Mouse (Mus musculus) adrenal gland, postnatal 4 days (tissue): ENCODE data around the gene 1700025F22Rik. TPM values are rescaled to one million over a fixed set of nuclear protein-coding genes. Genes with fewer than 3 reads are reported as not detected.
"Not testable (repeated sequence)": the region's sequence is repeated elsewhere in the genome, so short reads cannot be mapped to it uniquely, and the experiment has no call there.

Experiments
- DNase-seq, 2 experiments: peaks; one replicate each; pipeline ENCODE4 v3.0.0; 2021 to 2022; ENCODE audit warnings: low spot score in 2 of 2, mixed read lengths in 2 of 2
- long read RNA-seq, 2 experiments: library from polyadenylated mRNA; stranded (forward); transcript quantifications; one replicate each; pipeline ENCODE4 v2.0.0; 2021
- total RNA-seq, 2 experiments: library from RNA; stranded (reverse); gene quantifications; 2 replicates each; pipeline ENCODE4 v1.2.3; 2021

1700025F22Rik gene
- total RNA-seq, result not detected
- long read RNA-seq, experiment 1, result 0 reads
- long read RNA-seq, experiment 2, result 0 reads

DNA sequence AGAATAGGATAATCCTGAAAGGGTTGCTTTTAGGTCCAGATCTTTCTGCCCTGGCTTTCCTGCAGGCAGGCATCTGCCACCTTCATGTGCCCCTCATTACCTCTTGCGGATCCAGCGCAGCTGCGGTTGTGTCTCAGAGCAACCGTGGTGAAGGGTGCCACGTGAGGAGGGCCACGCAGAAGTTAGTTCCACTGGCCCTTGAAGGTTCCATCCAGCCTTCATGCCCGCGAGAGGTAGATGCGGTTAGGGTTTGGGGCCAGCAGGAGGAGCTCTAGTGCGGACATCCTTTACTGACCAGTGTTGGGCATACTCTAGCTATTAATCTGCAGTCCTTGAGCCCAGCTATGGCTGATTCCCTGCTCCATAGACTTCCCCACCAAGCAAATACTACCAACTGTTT, at the start of gene 1700025F22Rik:
1700025F22Rik (minus strand) TSS at position 149 of the 400 bp plus-strand sequence.
- DNase-seq, result peak in 1 of 2 experiments; percentile 3

DNA sequence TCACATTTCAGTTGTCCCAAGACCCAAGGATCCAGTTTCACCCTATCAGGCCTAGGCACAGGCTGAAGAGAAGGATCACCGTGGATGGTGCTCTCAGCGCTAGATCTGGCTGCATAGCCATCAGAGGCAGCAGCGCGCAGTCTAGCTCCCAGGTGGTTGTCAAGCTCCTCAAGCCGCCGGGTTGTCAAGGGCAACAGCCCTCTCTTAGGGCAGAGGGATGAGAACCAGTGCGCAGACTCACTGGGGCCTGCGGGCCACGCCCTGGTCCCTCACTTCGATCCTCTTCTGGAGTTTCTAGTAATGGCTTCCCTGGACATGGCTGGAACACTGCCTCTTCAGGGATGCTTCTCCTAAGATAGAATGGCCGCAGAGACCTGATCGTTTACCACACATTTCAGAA, 31.4 kb upstream of the 1700025F22Rik start, which contains the start of gene Ms4a13:
Ms4a13 (minus strand) TSS at position 192 of the 400 bp plus-strand sequence.
- DNase-seq, result no peak

DNA sequence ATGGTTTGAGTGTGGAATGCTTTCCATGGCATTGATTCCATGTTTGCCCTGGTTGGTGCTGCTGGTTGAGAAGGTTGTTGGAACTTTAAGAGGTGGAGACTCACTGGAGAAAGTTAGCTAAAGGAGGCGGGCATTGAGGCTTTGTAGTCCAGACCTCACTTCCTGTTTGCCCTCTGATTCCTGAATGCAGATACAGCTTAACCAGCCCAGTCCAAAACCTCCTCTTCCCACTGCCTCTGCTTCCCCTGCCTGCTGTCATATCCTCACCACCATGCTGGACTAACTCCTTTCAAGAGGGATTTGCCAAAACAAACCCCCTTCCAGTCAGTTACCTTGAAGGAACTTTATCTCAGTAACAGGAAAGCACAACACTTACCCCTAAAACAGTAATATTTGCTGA, 27.4 kb upstream of the 1700025F22Rik start:
- DNase-seq, result no peak

DNA sequence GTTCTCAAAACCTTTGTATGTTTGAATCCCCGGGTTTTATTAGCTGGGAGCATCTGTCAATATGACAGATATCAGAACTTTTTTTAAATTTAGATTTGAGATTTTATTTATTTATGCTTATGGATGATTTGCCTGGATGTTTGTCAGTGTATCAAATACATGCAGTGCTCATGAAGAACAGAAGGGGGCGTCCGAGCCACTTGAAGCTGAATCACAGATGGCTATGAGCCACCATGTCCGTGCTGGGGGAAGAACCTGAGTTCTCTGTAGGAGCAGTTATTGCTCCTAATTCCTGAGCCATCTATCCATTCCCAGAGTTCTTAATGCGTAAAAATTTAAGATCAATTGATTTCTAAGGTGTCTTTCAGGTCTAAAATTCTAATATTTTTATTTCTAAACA, 19.0 kb upstream of the 1700025F22Rik start:
- DNase-seq, result no peak

DNA sequence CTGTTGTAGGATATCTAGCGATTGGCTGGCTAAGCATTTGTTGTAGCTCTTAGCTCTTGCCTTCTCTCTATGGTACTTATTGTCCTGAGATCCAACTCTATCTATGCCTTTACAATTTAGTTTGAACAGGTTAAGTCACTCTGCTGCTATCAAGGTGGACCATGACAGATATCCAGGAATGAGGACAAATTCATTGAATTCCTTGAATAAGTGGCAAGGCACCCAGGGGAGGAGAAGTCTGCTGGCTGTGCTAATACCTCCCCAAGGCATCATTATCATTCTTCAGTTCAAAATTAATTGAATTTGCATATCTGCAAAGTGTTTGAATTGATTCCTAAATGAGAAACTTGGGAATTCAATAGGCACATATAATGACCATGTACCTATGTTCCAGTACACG, 12.3 kb upstream of the 1700025F22Rik start:
- DNase-seq, result no peak

DNA sequence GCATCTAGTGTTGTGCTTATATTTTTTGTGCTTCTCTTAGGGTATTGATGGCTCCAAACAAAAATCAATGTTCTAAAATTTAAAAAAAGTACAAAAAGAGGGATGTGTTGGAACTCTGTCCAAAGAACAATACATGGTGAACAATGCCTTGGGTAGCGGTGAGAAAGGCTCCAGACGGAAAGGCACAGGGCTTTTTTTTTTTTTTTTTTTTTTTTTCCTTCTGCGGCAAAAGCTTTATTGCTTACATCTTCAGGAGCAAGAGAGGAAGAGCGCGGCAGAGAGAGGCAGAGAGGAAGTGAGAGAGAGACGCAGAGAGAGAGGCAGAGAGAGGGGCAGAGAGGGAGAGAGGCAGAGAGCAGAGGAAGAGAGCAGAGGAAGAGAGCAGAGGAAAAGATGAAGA, 7.2 kb downstream of the 1700025F22Rik start:
- not testable (repeated sequence) for DNase-seq

DNA sequence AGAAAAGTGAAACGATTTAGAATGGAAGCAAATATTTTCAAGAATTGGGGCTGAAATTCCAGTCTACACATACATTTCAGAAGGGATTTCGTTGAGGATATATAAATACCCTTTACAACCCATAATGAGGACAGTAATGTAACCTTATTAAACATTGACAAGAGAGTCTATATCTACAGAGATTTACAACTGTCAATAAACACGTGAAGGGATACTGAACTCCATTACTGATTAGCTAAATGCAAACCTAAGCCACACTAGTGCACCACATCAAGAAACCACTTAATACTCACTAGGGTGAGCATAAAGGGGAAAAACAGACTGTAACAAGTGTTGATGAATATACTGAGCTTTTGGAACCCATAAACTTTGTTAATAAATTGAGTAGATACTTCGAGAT, 29.8 kb downstream of the 1700025F22Rik start:
- DNase-seq, result no peak

DNA sequence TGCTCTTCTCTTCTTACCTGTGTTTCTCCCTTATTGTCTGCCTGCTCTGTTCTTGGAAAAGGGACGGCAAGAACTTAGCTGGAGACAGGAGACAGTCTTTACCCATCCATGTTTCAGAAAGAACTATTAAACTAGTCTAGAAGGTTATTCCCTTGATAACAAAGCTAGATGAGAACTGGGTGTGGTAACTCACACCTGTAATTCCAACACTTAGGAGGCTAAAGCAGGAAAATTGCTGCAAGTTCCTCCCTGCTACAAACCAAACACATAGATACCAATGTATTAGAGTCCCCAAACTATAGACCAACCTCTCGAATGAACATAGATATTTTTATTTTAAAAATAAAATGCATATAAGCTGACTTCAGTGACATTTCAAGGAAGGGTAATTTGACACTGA, 30.3 kb downstream of the 1700025F22Rik start:
- no peak for DNase-seq

DNA sequence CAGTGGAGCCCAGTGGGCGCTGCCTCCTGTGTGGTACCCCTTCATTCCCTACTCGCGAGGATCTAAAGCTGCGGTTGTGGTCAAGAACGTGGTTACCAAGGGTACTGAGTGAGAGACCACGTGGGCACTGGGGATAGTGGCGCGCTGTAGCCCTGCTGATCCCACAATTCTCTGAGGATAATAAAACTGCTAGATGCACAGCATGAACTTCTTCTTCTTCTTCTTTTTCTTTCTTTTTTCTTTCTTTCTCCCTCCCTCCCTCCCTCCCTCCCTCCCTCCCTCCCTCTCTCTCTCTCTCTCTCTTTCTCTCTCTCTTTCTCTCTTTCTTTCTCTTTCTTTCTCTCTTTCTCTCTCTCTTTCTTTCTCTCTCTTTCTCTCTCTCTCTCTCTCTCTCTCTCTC, 34.3 kb downstream of the 1700025F22Rik start, which contains the start of gene 1700017D01Rik:
1700017D01Rik (minus strand) TSS at position 101 of the 400 bp plus-strand sequence.
- not testable (repeated sequence) for DNase-seq

DNA sequence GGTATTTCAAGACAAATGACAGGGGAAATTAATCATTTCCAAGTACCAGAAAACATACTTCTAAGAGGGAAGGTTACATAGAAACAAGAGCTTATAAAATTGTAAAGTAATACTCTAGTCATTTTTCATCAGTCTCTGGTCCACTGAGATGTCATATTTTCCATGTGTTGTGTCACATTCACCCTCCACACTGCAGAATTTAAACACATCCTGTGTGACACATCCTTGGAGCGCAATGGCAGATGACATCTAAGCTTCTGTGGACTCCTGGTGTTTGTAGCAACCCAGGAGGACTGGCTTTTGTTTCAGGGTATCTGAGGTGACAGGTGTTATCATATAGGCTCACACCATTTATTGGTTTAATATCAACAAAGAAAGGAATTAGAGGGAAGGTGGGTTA, 35.4 kb downstream of the 1700025F22Rik start:
- no peak for DNase-seq

DNA sequence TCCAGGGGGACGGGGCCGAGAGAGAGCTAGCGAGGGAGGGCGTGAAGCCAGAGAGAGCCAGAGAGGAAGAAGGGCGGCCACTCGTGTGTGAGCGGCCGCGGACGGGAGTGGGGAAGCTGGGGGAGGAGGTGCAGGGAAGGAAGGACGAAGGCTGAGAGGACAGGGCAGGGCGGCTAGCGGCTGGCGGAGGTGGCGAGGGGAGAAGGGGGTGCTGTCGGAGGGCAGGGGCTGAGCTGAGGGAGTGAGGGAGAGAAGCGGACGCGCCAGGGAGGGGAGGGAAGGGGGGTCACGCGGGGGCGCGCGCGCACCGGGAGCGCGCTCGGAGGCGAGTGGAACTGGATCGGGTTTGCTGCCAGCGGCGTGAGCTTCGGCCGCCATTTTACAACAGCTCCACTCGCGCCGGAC, 44.1 kb downstream of the 1700025F22Rik start:
- not testable (repeated sequence) for DNase-seq

DNA sequence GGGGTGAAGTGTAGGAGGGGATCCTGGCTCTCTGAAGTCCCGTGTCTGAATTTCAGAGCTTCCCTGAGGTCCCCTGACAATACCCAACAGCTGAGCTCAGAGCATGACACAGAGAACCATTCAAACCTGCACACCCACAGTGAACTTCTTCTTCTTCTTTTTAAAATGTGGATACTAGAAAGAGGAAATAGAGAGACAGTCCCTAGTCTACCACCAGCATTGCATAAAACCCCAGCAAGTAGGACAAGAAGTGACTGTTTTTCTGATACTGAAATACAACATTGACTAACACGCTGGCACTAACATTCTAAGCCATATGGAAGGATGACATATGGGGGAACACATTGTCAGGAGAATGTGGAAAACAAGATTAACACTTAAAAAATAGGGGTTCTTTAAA, 45.8 kb downstream of the 1700025F22Rik start:
- no peak for DNase-seq

DNA sequence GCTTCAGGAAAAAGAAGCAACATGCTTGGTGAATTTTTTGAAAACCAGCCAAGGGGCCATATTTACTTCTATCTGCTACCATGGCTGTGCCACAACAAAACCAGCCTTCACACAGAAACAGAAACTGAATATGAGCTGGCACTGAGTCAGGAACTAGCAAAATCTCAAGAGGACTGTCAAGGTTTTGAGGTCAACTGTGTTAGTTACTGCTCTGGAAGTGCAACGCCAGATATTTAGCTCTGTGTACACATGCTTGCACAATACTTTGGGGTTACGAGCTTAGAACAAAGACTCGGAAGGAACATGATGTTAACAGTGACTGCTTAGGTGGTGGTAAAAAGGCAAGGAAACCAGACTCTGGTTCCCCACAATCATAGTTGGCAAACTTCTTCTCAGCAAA, 57.4 kb downstream of the 1700025F22Rik start:
- DNase-seq, result no peak

DNA sequence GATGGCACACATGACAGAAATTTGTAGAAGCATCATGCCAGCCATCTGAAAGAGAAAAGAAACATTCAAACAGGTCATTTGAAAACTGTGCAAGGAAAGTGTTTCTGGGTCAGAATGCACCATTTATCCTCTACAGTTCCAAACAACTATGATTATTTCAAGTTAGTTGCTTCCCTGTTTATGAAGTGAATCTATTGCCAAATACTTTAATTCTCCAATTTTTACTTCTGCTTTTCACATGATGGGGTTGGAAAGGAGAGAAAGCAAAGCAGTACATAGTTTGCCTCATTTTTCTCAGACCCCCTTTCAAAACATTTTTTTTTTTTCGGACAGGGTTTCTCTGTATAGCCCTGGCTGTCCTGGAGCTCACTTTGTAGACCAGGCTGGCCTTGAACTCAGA, 63.2 kb downstream of the 1700025F22Rik start:
- DNase-seq, result no peak

DNA sequence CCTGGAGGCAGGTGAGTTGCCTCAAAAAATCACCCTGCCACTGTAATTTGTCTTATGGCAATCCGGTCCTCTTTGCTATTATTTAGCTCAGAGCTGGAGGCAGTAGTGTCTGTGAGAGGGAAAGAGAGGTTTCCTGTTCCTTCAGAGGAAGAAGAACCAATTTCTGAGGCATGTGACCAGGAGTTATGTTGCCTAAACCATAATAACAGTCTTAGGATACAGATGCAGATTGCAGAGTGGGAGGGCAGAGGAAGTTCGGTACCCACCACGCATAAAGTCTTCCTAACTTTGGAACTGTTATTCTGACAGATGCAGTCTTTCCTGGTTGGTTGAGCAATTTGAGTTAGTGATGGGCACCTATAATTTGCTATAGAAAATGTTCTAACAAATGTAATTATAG, 66.7 kb downstream of the 1700025F22Rik start:
- DNase-seq, result no peak

DNA sequence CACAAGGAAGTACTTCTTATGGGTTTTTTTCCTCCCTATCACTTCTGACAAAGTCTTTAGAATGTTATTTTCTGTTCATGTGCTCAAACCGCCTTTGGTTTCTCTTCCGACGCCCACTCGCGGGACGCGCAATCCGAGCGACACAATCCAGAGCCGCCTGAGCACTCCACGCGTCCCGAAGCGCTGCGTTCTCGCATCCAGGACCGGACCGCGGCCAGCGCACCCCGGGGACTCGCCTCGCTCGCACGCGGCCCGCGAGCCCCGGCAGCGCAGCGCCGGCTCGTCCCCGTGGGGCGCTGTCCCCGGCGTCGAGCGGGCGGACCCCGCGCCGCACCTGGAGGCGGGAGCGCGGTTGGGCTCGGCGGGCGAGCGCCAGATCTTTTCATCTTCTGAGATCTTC, 73.0 kb downstream of the 1700025F22Rik start:
- DNase-seq, result not testable (repeated sequence)

Other genes with a start within 250 kb of the 1700025F22Rik start
- not detected for gene Zp1, start 244.7 kb downstream of the 1700025F22Rik start, total RNA-seq
- gene Ptgdr2, start 228.2 kb downstream of the 1700025F22Rik start, total RNA-seq, result under 1 TPM in 1 of 2 experiments, not detected in 1; 0.23 TPM
- 10 to 100 TPM; 15.4 to 18.5 TPM for gene Ccdc86, start 216.1 kb downstream of the 1700025F22Rik start, total RNA-seq
- 10 to 100 TPM; 15.6 to 15.9 TPM for gene Ms4a10, start 190.7 kb downstream of the 1700025F22Rik start, total RNA-seq
- under 1 TPM in 1 of 2 experiments, not detected in 1; 0.51 TPM for gene Ms4a15, start 172.1 kb downstream of the 1700025F22Rik start, total RNA-seq
- gene Ms4a18, start 147.3 kb downstream of the 1700025F22Rik start, total RNA-seq, result not detected
- 1 to 10 TPM; 1.1 to 1.5 TPM for gene Ms4a8a, start 84.2 kb downstream of the 1700025F22Rik start, total RNA-seq
- gene 1700017D01Rik, start 34.4 kb downstream of the 1700025F22Rik start, total RNA-seq, result not detected
- not detected for gene Ms4a13, start 31.4 kb upstream of the 1700025F22Rik start, total RNA-seq
- not detected for gene Ms4a12, start 67.1 kb upstream of the 1700025F22Rik start, total RNA-seq
- gene Ms4a1, start 100.9 kb upstream of the 1700025F22Rik start, total RNA-seq, result 1 to 10 TPM in 1 of 2 experiments, under 1 TPM in 1; 0.50 to 1.2 TPM
- not detected for gene Ms4a5, start 118.6 kb upstream of the 1700025F22Rik start, total RNA-seq
- gene Ms4a14, start 149.1 kb upstream of the 1700025F22Rik start, total RNA-seq, result under 1 TPM; 0.08 to 0.11 TPM
- 1 to 10 TPM; 2.3 to 3.1 TPM for gene Ms4a7, start 170.8 kb upstream of the 1700025F22Rik start, total RNA-seq
- gene Ms4a4a, start 210.2 kb upstream of the 1700025F22Rik start, total RNA-seq, result 1 to 10 TPM; 5.4 to 6.5 TPM
- not detected for gene Ms4a4c, start 239.4 kb upstream of the 1700025F22Rik start, total RNA-seq